Mouse (Mus musculus) cortical plate, adult 2 months (tissue): Measurements from ENCODE around the gene Cort.

Source experiments
- CTCF ChIP-seq: fragments of 200-500 bp; IDR thresholded peaks from 2 replicates; pipeline ENCODE4 v1.5.1; 2011; ENCODE audit warnings: mild to moderate bottlenecking, control low read depth, low read length; ENCODE audit not compliant: insufficient read depth; ENCODE audit errors: extremely low read depth
- POLR2A ChIP-seq: fragments of 200-500 bp; IDR thresholded peaks from 2 replicates; pipeline ENCODE4 v1.6.1; 2011; ENCODE audit warnings: mild to moderate bottlenecking, low read length, control low read depth; ENCODE audit not compliant: insufficient read depth; ENCODE audit errors: extremely low read depth

DNA sequence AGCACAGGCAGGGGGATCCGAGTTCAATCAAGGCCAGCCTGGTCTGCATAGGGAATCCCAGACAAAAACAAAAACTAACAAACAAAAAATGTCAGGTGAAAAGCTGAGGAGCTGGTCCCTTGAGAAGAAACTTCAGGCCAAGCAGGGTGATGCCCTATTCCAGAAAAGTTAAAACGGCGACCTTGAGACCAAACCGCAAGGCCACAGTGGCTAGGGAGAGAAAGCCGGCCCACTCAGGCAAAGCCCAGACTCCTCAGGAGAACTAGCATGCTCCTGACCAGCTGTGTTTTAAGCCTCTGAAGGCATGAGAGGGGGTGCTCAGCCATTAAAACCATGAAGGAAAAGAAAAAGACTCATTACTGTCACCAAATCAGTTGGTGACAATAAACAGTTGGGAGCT lies 41.2 kb downstream of the Cort start:
- TF ChIP-seq CTCF (no peak), POLR2A (no peak)
